Mouse (Mus musculus) forebrain, embryonic 10.5 days (tissue): ENCODE data around the gene Plekho2. TPM values are rescaled to one million over a fixed set of nuclear protein-coding genes. Genes with fewer than 3 reads are reported as not detected.

Experiments
- DNase-seq: peaks from one replicate; pipeline ENCODE4 v3.0.0-alpha.2; 2017; ENCODE audit warnings: low spot score; ENCODE audit errors: extremely low spot score
- H3K27ac ChIP-seq: fragments of 300-500 bp; sonication (generic); 2 replicates; pipeline ENCODE4 v1.5.1; 2016; ENCODE audit warnings: mild to moderate bottlenecking
- H3K27me3 ChIP-seq: fragments of 300-500 bp; sonication (generic); 2 replicates; pipeline ENCODE4 v1.6.1; 2016; ENCODE audit warnings: mild to moderate bottlenecking; ENCODE audit not compliant: poor library complexity, severe bottlenecking
- H3K36me3 ChIP-seq: fragments of 300-500 bp; sonication (generic); replicated peaks from 2 replicates; pipeline ENCODE4 v1.6.1; 2016; ENCODE audit warnings: mild to moderate bottlenecking, moderate library complexity
- H3K4me1 ChIP-seq: fragments of 300-500 bp; sonication (generic); 2 replicates; pipeline ENCODE4 v1.6.1; 2016
- H3K4me3 ChIP-seq: fragments of 300-500 bp; sonication (generic); 2 replicates; pipeline ENCODE4 v1.5.1; 2016; ENCODE audit warnings: mild to moderate bottlenecking, moderate library complexity
- H3K9me3 ChIP-seq: fragments of 300-500 bp; sonication (generic); 2 replicates; pipeline ENCODE4 v1.6.1; 2016; ENCODE audit warnings: mild to moderate bottlenecking, moderate library complexity
- WGBS: fragments of 180-500 bp; shearing (Covaris S2); methylation state at CpG from one replicate; pipeline ENCODE4 v1.1.7; 2016; 5-methylcytosine and 5-hydroxymethylcytosine counted together
- polyA plus RNA-seq: library from polyadenylated mRNA; unstranded; fragments of >200 nt; fragmentation: Nextera tagmentation; extraction: Ambion mirVana; gene quantifications from 2 replicates; pipeline ENCODE4 v1.2.1, GENCODE M21; 2016

Plekho2 gene
- polyA plus RNA-seq, 1 experiment from 2014 or later, result 11.9 TPM

DNA sequence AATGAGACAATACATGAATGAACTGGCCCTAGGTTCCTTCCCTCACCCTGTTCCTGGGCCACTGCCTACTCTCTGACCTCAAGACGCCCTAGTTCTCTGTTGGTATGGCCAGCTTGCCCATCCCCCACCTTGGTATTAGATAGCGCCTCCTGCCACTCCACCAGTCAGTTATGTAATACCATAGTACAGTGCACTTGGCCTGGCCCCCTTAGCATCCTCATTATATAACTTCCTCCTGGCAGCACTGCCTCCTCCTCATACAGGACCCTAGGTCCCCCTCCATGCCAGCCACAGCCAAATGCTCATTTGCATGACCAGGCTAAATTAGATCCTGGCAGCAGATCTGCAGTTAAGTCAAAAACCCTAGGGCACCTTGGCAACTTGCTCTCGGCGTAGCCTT lies 18.8 kb downstream of the Plekho2 start:
- H3K27ac ChIP-seq, result peak overlapping the region; percentile 83
- peaks cover 76% of the 10 kb centered on the region for H3K36me3 ChIP-seq
- H3K4me1 ChIP-seq, result peaks cover 20% of the 10 kb centered on the region
- 91% methylated on average over 4 of the region's 4 CpGs for WGBS
- H3K27me3 ChIP-seq, result no peaks in the 10 kb centered on the region
- DNase-seq, result no peak
- no peaks in the 10 kb centered on the region for H3K9me3 ChIP-seq
- H3K4me3 ChIP-seq, result no peak overlapping the region

DNA sequence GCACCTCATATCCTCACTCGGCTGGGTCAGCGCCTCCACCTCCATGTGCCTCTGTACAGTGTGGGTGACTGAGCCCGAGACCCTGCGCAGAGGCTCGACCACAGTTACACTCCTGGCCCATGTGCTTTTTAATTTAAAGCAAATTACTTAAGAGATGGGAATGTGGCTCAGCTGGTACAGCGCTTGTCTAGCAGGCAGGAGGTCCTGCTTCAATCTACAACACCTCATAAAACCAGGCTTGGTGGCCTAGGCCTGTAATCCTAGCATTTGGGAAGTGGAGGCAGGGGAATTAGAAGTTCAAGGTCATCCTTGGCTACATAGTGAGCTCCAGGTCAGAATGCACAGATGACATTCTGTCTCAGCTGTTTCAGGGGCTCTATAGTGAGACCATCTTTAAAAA lies 21.0 kb downstream of the Plekho2 start:
- no peaks in the 10 kb centered on the region for H3K27me3 ChIP-seq
- no peak for DNase-seq
- H3K9me3 ChIP-seq, result no peaks in the 10 kb centered on the region
- H3K4me1 ChIP-seq, result peaks cover 40% of the 10 kb centered on the region
- WGBS, result 95% methylated on average over 6 of the region's 6 CpGs
- no peak overlapping the region for H3K27ac ChIP-seq
- no peak overlapping the region for H3K4me3 ChIP-seq
- H3K36me3 ChIP-seq, result peaks cover 69% of the 10 kb centered on the region

DNA sequence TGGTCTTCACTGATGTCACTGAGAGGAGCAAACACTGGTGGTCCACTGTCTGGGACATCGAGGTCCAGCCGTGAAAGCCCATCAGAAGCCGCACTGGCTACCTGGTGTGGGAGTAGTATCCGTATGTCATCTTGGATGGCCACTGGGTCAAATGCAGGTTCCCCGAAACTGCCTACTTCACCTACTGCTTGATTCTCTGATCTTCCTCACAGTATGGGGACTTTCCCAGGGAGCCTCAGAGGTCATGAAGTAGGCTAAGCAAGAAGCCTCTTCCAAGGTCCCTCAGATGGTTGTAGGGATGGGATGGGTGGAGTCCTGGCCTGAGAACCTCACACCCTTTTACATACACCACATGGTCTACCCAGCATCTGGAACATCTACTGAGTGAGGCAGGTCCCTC lies 22.9 kb downstream of the Plekho2 start:
- H3K9me3 ChIP-seq, result no peaks in the 10 kb centered on the region
- 94% methylated on average over 5 of the region's 5 CpGs for WGBS
- peaks cover 62% of the 10 kb centered on the region for H3K36me3 ChIP-seq
- no peak overlapping the region for H3K27ac ChIP-seq
- peaks cover 32% of the 10 kb centered on the region for H3K4me1 ChIP-seq
- no peak overlapping the region for H3K4me3 ChIP-seq
- no peak for DNase-seq
- no peaks in the 10 kb centered on the region for H3K27me3 ChIP-seq

- peaks cover 27% of the 10 kb centered on the region for H3K4me1 ChIP-seq
- no peak overlapping the region for H3K27ac ChIP-seq
- H3K9me3 ChIP-seq, result no peaks in the 10 kb centered on the region
- 95% methylated on average over 8 of the region's 8 CpGs for WGBS
- H3K27me3 ChIP-seq, result no peaks in the 10 kb centered on the region
- no peak for DNase-seq
- H3K36me3 ChIP-seq, result peaks cover 60% of the 10 kb centered on the region
- H3K4me3 ChIP-seq, result no peak overlapping the region
Measured at GRCm38 (mm10) chr9:65556349-65556748, 23.5 kb downstream of the Plekho2 start.

GRCm38 (mm10) chr9:65555621-65556020 lies 24.2 kb downstream of the Plekho2 start:
- Histone ChIP-seq H3K36me3 (peaks cover 57% of the 10 kb centered on the region), H3K9me3 (no peaks in the 10 kb centered on the region), H3K27me3 (no peaks in the 10 kb centered on the region), H3K4me1 (peaks cover 29% of the 10 kb centered on the region), H3K27ac (peak overlapping the region; percentile 77), H3K4me3 (no peak overlapping the region)
- no peak for DNase-seq
- 88% methylated on average over 4 of the region's 4 CpGs for WGBS

GRCm38 (mm10) chr9:65555001-65555405 lies 24.8 kb downstream of the Plekho2 start:
- no peaks in the 10 kb centered on the region for H3K27me3 ChIP-seq
- H3K27ac ChIP-seq, result peak overlapping the region; percentile 77
- H3K4me3 ChIP-seq, result no peak overlapping the region
- no peaks in the 10 kb centered on the region for H3K9me3 ChIP-seq
- peaks cover 52% of the 10 kb centered on the region for H3K36me3 ChIP-seq
- H3K4me1 ChIP-seq, result peaks cover 35% of the 10 kb centered on the region
- 22% methylated on average over 5 of the region's 5 CpGs for WGBS
- no peak for DNase-seq

DNA sequence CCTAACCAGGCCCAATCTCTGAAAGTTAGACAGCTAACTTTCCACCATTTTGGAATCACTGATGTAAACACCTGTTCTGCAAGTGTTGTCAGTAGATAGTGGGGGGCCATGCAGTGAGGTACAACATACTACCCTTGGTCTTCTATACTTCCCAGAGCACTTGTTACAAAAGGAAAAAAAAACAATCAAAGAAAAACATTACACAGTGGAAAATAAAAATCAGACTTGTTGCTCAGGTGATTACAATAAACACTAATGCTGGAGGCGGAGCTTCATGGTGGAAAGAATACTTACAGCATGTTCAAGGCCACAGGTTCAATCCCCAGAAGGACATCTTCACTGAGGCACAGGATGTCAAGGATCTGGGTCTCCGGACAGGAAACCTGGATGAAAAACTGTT lies 27.1 kb downstream of the Plekho2 start:
- no peak for DNase-seq
- WGBS, result 96% methylated on average over 2 of the region's 2 CpGs
- H3K36me3 ChIP-seq, result peaks cover 32% of the 10 kb centered on the region
- no peaks in the 10 kb centered on the region for H3K9me3 ChIP-seq
- H3K27ac ChIP-seq, result no peak overlapping the region
- H3K4me1 ChIP-seq, result peaks cover 52% of the 10 kb centered on the region
- no peaks in the 10 kb centered on the region for H3K27me3 ChIP-seq
- H3K4me3 ChIP-seq, result no peak overlapping the region

- Histone ChIP-seq H3K9me3 (no peaks in the 10 kb centered on the region), H3K4me3 (no peak overlapping the region), H3K4me1 (peaks cover 52% of the 10 kb centered on the region), H3K27me3 (no peaks in the 10 kb centered on the region), H3K36me3 (peaks cover 27% of the 10 kb centered on the region), H3K27ac (no peak overlapping the region)
- no peak for DNase-seq
- 91% methylated on average over 5 of the region's 5 CpGs for WGBS
Measured at GRCm38 (mm10) chr9:65552141-65552540, 27.7 kb downstream of the Plekho2 start.

GRCm38 (mm10) chr9:65551035-65551434 lies 28.8 kb downstream of the Plekho2 start:
- Histone ChIP-seq H3K27ac (peak overlapping the region; percentile 78), H3K9me3 (no peaks in the 10 kb centered on the region), H3K27me3 (no peaks in the 10 kb centered on the region), H3K36me3 (peaks cover 16% of the 10 kb centered on the region), H3K4me3 (no peak overlapping the region), H3K4me1 (peaks cover 62% of the 10 kb centered on the region)
- peak; percentile 31 for DNase-seq
- 46% methylated on average over 5 of the region's 5 CpGs for WGBS

DNA sequence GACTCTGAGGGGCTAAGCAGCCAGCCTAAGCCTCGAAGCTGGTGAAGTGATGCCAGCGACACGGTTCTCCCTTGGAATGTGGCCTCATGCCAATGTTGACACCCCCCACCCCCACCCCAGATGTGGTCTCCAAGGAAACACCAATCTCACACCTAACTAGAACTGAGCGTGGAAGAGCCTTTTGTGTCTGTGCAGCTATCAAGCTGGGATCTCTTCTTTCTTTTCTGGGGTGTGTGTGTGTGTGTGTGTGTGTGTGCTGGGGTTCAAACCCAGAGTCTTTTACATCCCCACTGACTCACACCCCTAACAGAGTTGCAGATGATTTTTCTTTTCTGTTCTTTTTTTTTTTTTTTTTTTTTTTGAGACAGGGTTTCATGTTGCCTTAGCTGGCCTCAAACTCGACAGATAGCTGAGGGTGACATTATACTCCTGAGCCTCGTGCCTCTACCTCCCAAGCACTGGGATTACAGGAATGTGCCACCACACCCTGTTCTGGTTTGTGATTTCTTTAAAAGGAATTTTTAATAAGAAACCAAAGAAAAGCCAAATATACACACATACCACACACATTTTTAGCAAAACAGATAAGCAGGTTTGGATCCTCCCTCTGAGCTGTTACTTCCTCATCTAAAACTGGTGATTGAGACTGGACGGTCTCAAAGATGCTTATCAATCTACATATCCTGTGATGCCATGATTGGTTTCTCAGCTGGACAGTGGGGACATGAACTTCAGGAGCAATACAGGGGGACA lies 29.6 kb downstream of the Plekho2 start:
- Histone ChIP-seq H3K4me3 (no peak overlapping the region), H3K27ac (peak overlapping the region; percentile 78), H3K27me3 (no peaks in the 10 kb centered on the region), H3K9me3 (no peaks in the 10 kb centered on the region), H3K36me3 (peaks cover 8% of the 10 kb centered on the region), H3K4me1 (peaks cover 60% of the 10 kb centered on the region)
- no peak for DNase-seq
- 55% methylated on average over 7 of the region's 7 CpGs for WGBS

DNA sequence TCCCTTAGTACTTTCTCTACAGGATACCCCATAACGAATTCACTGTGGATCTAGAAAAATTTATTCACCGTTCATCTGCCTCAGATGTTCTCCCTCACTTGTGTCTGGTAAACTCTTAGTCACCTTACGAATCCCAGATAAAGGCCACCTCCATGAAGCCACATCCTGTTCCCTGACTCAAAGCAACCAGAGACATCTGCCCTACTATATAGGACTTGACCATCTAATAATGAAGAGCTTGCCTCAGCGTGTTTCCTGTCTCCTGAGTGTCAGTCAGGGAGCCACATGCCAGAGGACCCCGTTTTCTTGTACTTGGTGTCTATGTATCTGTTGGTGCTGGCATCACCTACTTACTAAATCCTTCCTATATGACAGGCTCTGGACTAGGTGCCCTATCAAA lies 30.2 kb downstream of the Plekho2 start:
- WGBS, result 86% methylated on average over 5 of the region's 5 CpGs
- peaks cover 7% of the 10 kb centered on the region; the same call in 1 of the 2 replicates for H3K36me3 ChIP-seq
- peak overlapping the region; percentile 30; the same call in 1 of the 2 replicates for H3K27ac ChIP-seq
- no peaks in the 10 kb centered on the region for H3K27me3 ChIP-seq
- no peaks in the 10 kb centered on the region for H3K9me3 ChIP-seq
- H3K4me3 ChIP-seq, result no peak overlapping the region
- H3K4me1 ChIP-seq, result peaks cover 54% of the 10 kb centered on the region
- no peak for DNase-seq

DNA sequence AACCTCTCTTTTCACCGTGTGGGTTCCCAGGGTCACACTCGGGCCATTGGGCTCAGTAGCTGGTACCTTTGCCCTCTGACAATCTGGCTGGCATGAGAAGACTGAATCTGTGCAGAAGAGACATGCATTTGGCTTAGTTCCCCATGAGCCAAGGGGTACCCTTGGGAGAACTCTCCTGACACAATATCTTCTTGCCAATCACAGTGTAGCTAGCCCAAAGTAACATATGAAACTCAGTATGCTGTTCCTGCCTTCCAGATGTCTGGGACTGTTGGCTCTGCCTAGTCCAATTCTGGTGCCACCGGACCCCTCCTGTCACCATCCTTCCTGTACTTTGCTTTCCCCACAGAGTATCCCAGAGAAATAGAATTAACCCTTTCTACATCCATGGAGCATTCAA lies 30.7 kb downstream of the Plekho2 start:
- Histone ChIP-seq H3K27ac (0 out of 2 replicates have a peak overlapping the region, but pooled peaks have one; percentile 25), H3K36me3 (peaks cover 7% of the 10 kb centered on the region; the same call in 1 of the 2 replicates), H3K27me3 (no peaks in the 10 kb centered on the region), H3K9me3 (no peaks in the 10 kb centered on the region), H3K4me3 (no peak overlapping the region), H3K4me1 (peaks cover 48% of the 10 kb centered on the region)
- WGBS, result 86% methylated on average over 3 of the region's 3 CpGs
- no peak for DNase-seq

GRCm38 (mm10) chr9:65548311-65548710 lies 31.5 kb downstream of the Plekho2 start:
- H3K36me3 ChIP-seq, result peaks cover 6% of the 10 kb centered on the region; the same call in 1 of the 2 replicates
- H3K9me3 ChIP-seq, result no peaks in the 10 kb centered on the region
- H3K27ac ChIP-seq, result peak overlapping the region; percentile 26; the same call in 1 of the 2 replicates
- no peaks in the 10 kb centered on the region for H3K27me3 ChIP-seq
- peaks cover 47% of the 10 kb centered on the region for H3K4me1 ChIP-seq
- 84% methylated on average over 8 of the region's 8 CpGs for WGBS
- no peak overlapping the region for H3K4me3 ChIP-seq
- no peak for DNase-seq
